Mouse (Mus musculus): Measurements from ENCODE around the gene Cryba4. TPM values are rescaled to one million over a fixed set of nuclear protein-coding genes. Genes with fewer than 3 reads are reported as not detected.
A peak's percentile ranks its signal among the peaks of the same experiment; 100 is the strongest.

The Cryba4 gene
- polyA plus RNA-seq, 1 experiment from 2014 or later, result 1.3 TPM

GRCm38 (mm10) chr5:112280863-112281660 lies 28.7 kb upstream of the Cryba4 start:
- H3K27me3 ChIP-seq (replicated peaks; ENCODE audit: control insufficient read depth, insufficient read depth, low read length), result no peaks in the 10 kb centered on the region
- no peak overlapping the region for H3K9ac ChIP-seq (ENCODE audit: low read depth, low read length)
- no peak overlapping the region for H3K27ac ChIP-seq (ENCODE audit: low read depth, low read length)

GRCm38 (mm10) chr5:112280151-112280550 lies 27.8 kb upstream of the Cryba4 start:
- Histone ChIP-seq H3K9me3 (ENCODE audit: control insufficient read depth, low read length) (no peaks in the 10 kb centered on the region), H3K27me3 (replicated peaks; ENCODE audit: control insufficient read depth, insufficient read depth, low read length) (no peaks in the 10 kb centered on the region), H3K4me2 (ENCODE audit: low read length) (no peak overlapping the region), H3K36me3 (ENCODE audit: control insufficient read depth, insufficient read depth, low read length) (no peaks in the 10 kb centered on the region), H3K27ac (ENCODE audit: low read depth, low read length) (no peak overlapping the region; the same call in 1 of the 2 replicates), H3K4me3 (ENCODE audit: low read length) (no peak overlapping the region), H3K4me1 (ENCODE audit: control insufficient read depth, insufficient read depth, low read depth, low read length) (peaks cover 19% of the 10 kb centered on the region), H3K9ac (ENCODE audit: low read depth, low read length) (peak overlapping the region; percentile 3; the same call in 1 of the 2 replicates)
- ATAC-seq, result no peak
- WGBS, result 87% methylated on average over 7 of the region's 7 CpGs

More at GRCm38 (mm10) chr5:112280863-112281660, 28.7 kb upstream of the Cryba4 start:
- no peak overlapping the region for H3K4me3 ChIP-seq (ENCODE audit: low read length)
- peaks cover 15% of the 10 kb centered on the region for H3K4me1 ChIP-seq (ENCODE audit: control insufficient read depth, insufficient read depth, low read depth, low read length)
- no peaks in the 10 kb centered on the region for H3K9me3 ChIP-seq (ENCODE audit: control insufficient read depth, low read length)
- no peak overlapping the region for H3K4me2 ChIP-seq (ENCODE audit: low read length)
- H3K36me3 ChIP-seq (ENCODE audit: control insufficient read depth, insufficient read depth, low read length), result no peaks in the 10 kb centered on the region
- 57% methylated on average over 15 of the region's 15 CpGs for WGBS
- ATAC-seq, result no peak

- Histone ChIP-seq H3K36me3 (ENCODE audit: control insufficient read depth, insufficient read depth, low read length) (no peaks in the 10 kb centered on the region), H3K9ac (ENCODE audit: low read depth, low read length) (no peak overlapping the region), H3K4me1 (ENCODE audit: control insufficient read depth, insufficient read depth, low read depth, low read length) (peaks cover 19% of the 10 kb centered on the region), H3K4me2 (ENCODE audit: low read length) (no peak overlapping the region), H3K4me3 (ENCODE audit: low read length) (no peak overlapping the region), H3K27me3 (replicated peaks; ENCODE audit: control insufficient read depth, insufficient read depth, low read length) (no peaks in the 10 kb centered on the region), H3K9me3 (ENCODE audit: control insufficient read depth, low read length) (no peaks in the 10 kb centered on the region), H3K27ac (ENCODE audit: low read depth, low read length) (no peak overlapping the region)
- ATAC-seq, result no peak
- 85% methylated on average over 17 of the region's 17 CpGs for WGBS
Measured at GRCm38 (mm10) chr5:112279181-112280021, 27.1 kb upstream of the Cryba4 start.

GRCm38 (mm10) chr5:112277906-112278470 lies 25.7 kb upstream of the Cryba4 start:
- ATAC-seq, result no peak
- H3K27ac ChIP-seq (ENCODE audit: low read depth, low read length), result no peak overlapping the region
- peak overlapping the region; percentile 73 for H3K4me2 ChIP-seq (ENCODE audit: low read length)
- H3K9ac ChIP-seq (ENCODE audit: low read depth, low read length), result no peak overlapping the region; the same call in 1 of the 2 replicates
- H3K36me3 ChIP-seq (ENCODE audit: control insufficient read depth, insufficient read depth, low read length), result no peaks in the 10 kb centered on the region
- WGBS, result 85% methylated on average over 11 of the region's 11 CpGs
- H3K4me3 ChIP-seq (ENCODE audit: low read length), result no peak overlapping the region
- no peaks in the 10 kb centered on the region for H3K27me3 ChIP-seq (replicated peaks; ENCODE audit: control insufficient read depth, insufficient read depth, low read length)
- H3K4me1 ChIP-seq (ENCODE audit: control insufficient read depth, insufficient read depth, low read depth, low read length), result peaks cover 19% of the 10 kb centered on the region
- no peaks in the 10 kb centered on the region for H3K9me3 ChIP-seq (ENCODE audit: control insufficient read depth, low read length)

DNA sequence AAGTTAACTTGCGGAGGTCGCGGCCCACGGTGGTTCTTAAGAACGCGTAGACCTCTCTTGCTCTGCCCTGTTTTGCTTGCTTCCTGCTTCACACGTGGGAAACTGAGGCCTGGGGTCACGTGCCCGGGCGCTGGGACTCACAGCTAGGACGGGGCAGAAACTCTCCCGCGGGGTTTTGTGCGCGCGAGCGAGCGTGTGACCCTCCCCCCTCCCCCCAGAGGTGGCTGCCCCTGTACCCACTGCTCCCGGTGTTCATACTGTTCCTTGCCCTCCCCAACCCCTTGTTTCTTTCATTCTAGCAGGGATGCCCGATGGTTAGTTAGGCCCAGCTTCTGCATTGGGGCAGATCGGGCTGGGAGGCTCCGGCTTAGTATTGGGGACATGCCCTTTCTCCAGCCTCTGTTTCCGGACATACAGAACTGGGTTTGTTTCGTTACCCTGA lies 24.6 kb upstream of the Cryba4 start:
- peak overlapping the region; percentile 73 for H3K4me2 ChIP-seq (ENCODE audit: low read length)
- peak; percentile 25; the same call in 1 of the 2 replicates for ATAC-seq
- WGBS, result 1% methylated on average over 18 of the region's 24 CpGs

GRCm38 (mm10) chr5:112276267-112276873 lies 24.1 kb upstream of the Cryba4 start, which contains the start of gene Tpst2:
Gene Tpst2, plus strand, starts transcription at chr5:112276691.
- H3K9me3 ChIP-seq (ENCODE audit: control insufficient read depth, low read length), result no peaks in the 10 kb centered on the region
- peak within 1 kb of the TSS; percentile 73 for H3K4me2 ChIP-seq (ENCODE audit: low read length)
- H3K9ac ChIP-seq (ENCODE audit: low read depth, low read length), result peak within 1 kb of the TSS; percentile 81
- H3K36me3 ChIP-seq (ENCODE audit: control insufficient read depth, insufficient read depth, low read length), result no peaks in the 10 kb centered on the region
- no peaks in the 10 kb centered on the region for H3K27me3 ChIP-seq (replicated peaks; ENCODE audit: control insufficient read depth, insufficient read depth, low read length)
- 0% methylated on average over 36 of the region's 62 CpGs for WGBS
- ATAC-seq, result peak; percentile 93
- peak within 1 kb of the TSS; percentile 78 for H3K4me3 ChIP-seq (ENCODE audit: low read length)
- peak within 1 kb of the TSS; percentile 83 for H3K27ac ChIP-seq (ENCODE audit: low read depth, low read length)
- H3K4me1 ChIP-seq (ENCODE audit: control insufficient read depth, insufficient read depth, low read depth, low read length), result peaks cover 16% of the 10 kb centered on the region

More for the DNA sequence above, 24.6 kb upstream of the Cryba4 start:
- Histone ChIP-seq H3K9me3 (ENCODE audit: control insufficient read depth, low read length) (no peaks in the 10 kb centered on the region), H3K27ac (ENCODE audit: low read depth, low read length) (peak overlapping the region; percentile 69), H3K27me3 (replicated peaks; ENCODE audit: control insufficient read depth, insufficient read depth, low read length) (no peaks in the 10 kb centered on the region), H3K9ac (ENCODE audit: low read depth, low read length) (peak overlapping the region; percentile 81), H3K4me3 (ENCODE audit: low read length) (peak overlapping the region; percentile 78), H3K4me1 (ENCODE audit: control insufficient read depth, insufficient read depth, low read depth, low read length) (peaks cover 16% of the 10 kb centered on the region), H3K36me3 (ENCODE audit: control insufficient read depth, insufficient read depth, low read length) (no peaks in the 10 kb centered on the region)

GRCm38 (mm10) chr5:112275021-112275804 lies 22.9 kb upstream of the Cryba4 start:
- peak overlapping the region; percentile 73 for H3K4me2 ChIP-seq (ENCODE audit: low read length)
- no peaks in the 10 kb centered on the region for H3K27me3 ChIP-seq (replicated peaks; ENCODE audit: control insufficient read depth, insufficient read depth, low read length)
- no peaks in the 10 kb centered on the region for H3K36me3 ChIP-seq (ENCODE audit: control insufficient read depth, insufficient read depth, low read length)
- H3K9ac ChIP-seq (ENCODE audit: low read depth, low read length), result no peak overlapping the region
- no peak for ATAC-seq
- peak overlapping the region; percentile 78; the same call in 1 of the 2 replicates for H3K4me3 ChIP-seq (ENCODE audit: low read length)
- WGBS, result 58% methylated on average over 4 of the region's 4 CpGs
- H3K4me1 ChIP-seq (ENCODE audit: control insufficient read depth, insufficient read depth, low read depth, low read length), result peaks cover 25% of the 10 kb centered on the region
- no peak overlapping the region; the same call in 1 of the 2 replicates for H3K27ac ChIP-seq (ENCODE audit: low read depth, low read length)
- H3K9me3 ChIP-seq (ENCODE audit: control insufficient read depth, low read length), result no peaks in the 10 kb centered on the region

Measured in hindbrain, embryonic 16.5 days (tissue).